Mouse (Mus musculus) thymus, adult 2 months (tissue): ENCODE measurements around the gene Pih1d1.

Experiments
- CTCF ChIP-seq: fragments of 200-500 bp; IDR thresholded peaks from 2 replicates; pipeline ENCODE4 v1.5.1; 2012; ENCODE audit warnings: mild to moderate bottlenecking, control low read depth, low read length, moderate library complexity, borderline replicate concordance; ENCODE audit not compliant: control insufficient read depth, poor library complexity, insufficient read depth; ENCODE audit errors: extremely low read depth
- POLR2A ChIP-seq: fragments of 200-500 bp; IDR thresholded peaks from 2 replicates; pipeline ENCODE4 v1.6.1; 2012; ENCODE audit warnings: mild to moderate bottlenecking, low read length, control low read depth, moderate library complexity; ENCODE audit not compliant: control insufficient read depth, poor library complexity, insufficient read depth; ENCODE audit errors: extremely low read depth

DNA sequence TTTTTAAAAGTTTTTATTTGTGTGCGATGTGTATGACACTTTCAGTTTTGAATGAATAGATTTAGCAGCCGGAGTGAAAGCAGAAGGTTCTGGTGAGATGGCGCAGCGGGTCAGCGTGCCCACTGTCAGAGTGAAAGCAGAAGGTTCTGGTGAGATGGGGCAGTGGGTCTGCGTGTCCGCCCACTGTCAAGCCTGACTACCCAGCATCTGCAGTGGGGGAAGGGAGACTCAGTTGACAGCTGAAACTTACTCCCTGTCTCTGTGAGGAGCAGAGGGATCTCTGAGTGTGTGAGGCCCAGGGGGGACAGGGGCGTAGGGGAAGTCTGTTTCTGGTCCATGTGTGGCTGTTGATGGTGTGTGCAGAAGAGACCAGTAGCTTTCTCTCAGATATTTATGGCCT is 36.5 kb upstream of the Pih1d1 start:
- TF ChIP-seq POLR2A (no peak), CTCF (no peak)
